Mouse (Mus musculus): Measurements from ENCODE around the gene Spdye4a. TPM values are rescaled to one million over a fixed set of nuclear protein-coding genes. Genes with fewer than 3 reads are reported as not detected.
"Not testable (repeated sequence)": the region's sequence is repeated elsewhere in the genome, so short reads cannot be mapped to it uniquely, and the experiment has no call there.

The Spdye4a gene
- polyA plus RNA-seq, 1 experiment from 2014 or later, result not detected

DNA sequence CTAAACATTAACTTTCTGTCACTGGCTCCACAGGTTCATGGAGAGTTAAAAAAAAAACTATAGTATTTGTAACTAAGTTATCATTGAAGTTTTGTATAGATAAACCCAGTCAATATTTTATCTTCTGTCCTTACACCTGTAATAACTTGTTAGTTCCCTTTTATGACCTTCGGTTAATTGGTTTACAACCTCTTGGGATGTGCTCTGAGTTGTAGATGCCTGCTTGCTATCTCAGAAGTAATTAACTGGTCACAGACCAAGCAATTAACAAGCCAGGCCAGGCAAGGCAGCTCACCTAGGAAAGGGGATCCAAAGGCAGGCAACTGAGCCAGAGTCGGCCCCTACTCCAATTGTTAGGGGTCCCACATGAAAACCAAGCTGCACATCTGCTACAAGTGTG is 12.9 kb downstream of the Spdye4a start:
- peaks cover 1% of the 10 kb centered on the region for H3K9me3 ChIP-seq (replicated peaks)
- no peaks in the 10 kb centered on the region for H3K4me1 ChIP-seq
- H3K4me2 ChIP-seq, result no peak overlapping the region
- no peak overlapping the region for H3K9ac ChIP-seq
- H3K36me3 ChIP-seq (ENCODE audit: poor library complexity, severe bottlenecking), result no peaks in the 10 kb centered on the region
- no peak overlapping the region for H3K4me3 ChIP-seq
- no peaks in the 10 kb centered on the region for H3K27me3 ChIP-seq
- H3K27ac ChIP-seq, result no peak overlapping the region
- no peak for ATAC-seq
- WGBS, result 88% methylated on average over 2 of the region's 2 CpGs

DNA sequence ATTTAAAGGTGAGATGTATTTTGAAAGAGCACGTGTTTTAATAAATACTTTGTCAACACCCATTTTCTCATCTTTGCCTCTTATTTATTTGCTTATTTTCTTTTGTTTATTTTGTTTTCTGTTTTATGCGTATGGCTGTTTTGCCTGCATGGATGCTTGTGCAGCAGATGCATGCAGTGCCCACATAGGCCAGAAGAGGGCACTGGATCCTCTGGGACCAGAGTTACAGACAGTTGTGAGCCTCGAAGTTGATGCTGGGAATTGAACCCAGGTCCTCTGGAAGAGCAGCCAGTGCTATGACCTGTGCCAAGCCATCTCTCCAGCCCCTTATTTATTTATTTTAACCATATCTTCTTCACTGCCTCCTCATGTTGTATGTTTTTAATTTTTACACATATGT is 21.7 kb downstream of the Spdye4a start:
- ATAC-seq, result no peak
- Histone ChIP-seq H3K36me3 (ENCODE audit: poor library complexity, severe bottlenecking) (no peaks in the 10 kb centered on the region), H3K4me2 (no peak overlapping the region), H3K4me3 (no peak overlapping the region), H3K27me3 (no peaks in the 10 kb centered on the region), H3K4me1 (no peaks in the 10 kb centered on the region), H3K9me3 (replicated peaks) (peaks cover 9% of the 10 kb centered on the region), H3K27ac (no peak overlapping the region), H3K9ac (no peak overlapping the region)
- 73% methylated on average over 3 of the region's 3 CpGs for WGBS

GRCm38 (mm10) chr5:143196506-143196905 is 30.2 kb downstream of the Spdye4a start:
- Histone ChIP-seq H3K27ac (no peak overlapping the region), H3K27me3 (no peaks in the 10 kb centered on the region; the same call in 1 of the 2 replicates), H3K4me2 (no peak overlapping the region), H3K9ac (no peak overlapping the region), H3K4me3 (no peak overlapping the region), H3K36me3 (ENCODE audit: poor library complexity, severe bottlenecking) (no peaks in the 10 kb centered on the region), H3K9me3 (replicated peaks) (no peaks in the 10 kb centered on the region), H3K4me1 (no peaks in the 10 kb centered on the region)
- no peak for ATAC-seq
- WGBS, result 87% methylated on average over 4 of the region's 4 CpGs

- Histone ChIP-seq H3K27ac (no peak overlapping the region), H3K9me3 (replicated peaks) (no peaks in the 10 kb centered on the region), H3K36me3 (ENCODE audit: poor library complexity, severe bottlenecking) (no peaks in the 10 kb centered on the region), H3K4me3 (no peak overlapping the region), H3K4me2 (no peak overlapping the region), H3K27me3 (no peaks in the 10 kb centered on the region; the same call in 1 of the 2 replicates), H3K4me1 (no peaks in the 10 kb centered on the region), H3K9ac (no peak overlapping the region)
- 77% methylated on average over 2 of the region's 2 CpGs for WGBS
- ATAC-seq, result no peak
Observed at GRCm38 (mm10) chr5:143195166-143195565, 31.5 kb downstream of the Spdye4a start.

DNA sequence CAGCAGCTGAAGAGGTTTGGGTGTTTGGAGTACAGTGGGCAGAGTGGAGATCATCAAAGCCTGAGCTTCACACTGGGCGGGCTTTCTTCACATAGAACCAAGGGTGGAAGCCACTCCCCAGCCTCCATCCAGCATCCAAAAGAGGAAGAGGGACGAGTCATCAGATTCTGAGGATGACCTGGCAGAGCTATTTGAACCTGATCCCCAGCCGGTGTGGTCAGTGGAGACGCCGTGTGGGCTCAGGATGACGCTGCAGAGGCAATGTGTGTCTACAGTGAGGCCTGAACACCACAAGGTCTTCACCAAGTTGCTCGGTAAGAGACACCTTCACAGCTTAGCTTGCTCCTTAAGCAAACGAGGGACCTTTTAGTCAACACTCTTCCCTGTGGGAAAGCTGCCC is 31.9 kb downstream of the Spdye4a start:
- H3K4me2 ChIP-seq; H3K9ac ChIP-seq; H3K9me3 ChIP-seq (replicated peaks); H3K36me3 ChIP-seq (ENCODE audit: poor library complexity, severe bottlenecking); ATAC-seq; H3K27ac ChIP-seq; H3K4me1 ChIP-seq; H3K4me3 ChIP-seq; H3K27me3 ChIP-seq: not testable (repeated sequence)
- 71% methylated on average over 8 of the region's 8 CpGs for WGBS

DNA sequence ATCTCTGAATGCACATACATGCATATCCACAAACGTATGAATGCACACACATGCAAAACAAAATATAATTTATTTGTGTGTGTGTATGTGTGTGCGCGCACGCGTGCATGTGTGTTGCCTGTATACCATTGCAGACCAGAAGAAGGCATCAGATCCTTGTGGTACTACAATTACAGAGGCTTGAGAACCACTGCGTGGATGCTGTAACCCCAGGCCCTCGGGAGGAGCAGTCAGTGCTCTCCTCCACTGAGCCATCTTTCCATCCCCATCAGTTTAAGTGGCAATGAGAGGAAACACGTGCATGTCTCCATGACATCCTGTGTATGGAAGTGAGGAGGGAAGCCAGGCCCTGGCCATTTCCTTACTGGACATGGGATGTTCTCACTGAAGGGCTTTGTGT is 33.9 kb downstream of the Spdye4a start:
- H3K27me3 ChIP-seq, result no peaks in the 10 kb centered on the region; the same call in 1 of the 2 replicates
- H3K36me3 ChIP-seq (ENCODE audit: poor library complexity, severe bottlenecking), result no peaks in the 10 kb centered on the region
- no peak overlapping the region for H3K4me3 ChIP-seq
- WGBS, result 87% methylated on average over 8 of the region's 8 CpGs
- no peak overlapping the region for H3K9ac ChIP-seq
- no peaks in the 10 kb centered on the region for H3K4me1 ChIP-seq
- no peaks in the 10 kb centered on the region for H3K9me3 ChIP-seq (replicated peaks)
- H3K27ac ChIP-seq, result no peak overlapping the region
- ATAC-seq, result no peak
- H3K4me2 ChIP-seq, result no peak overlapping the region

- H3K4me1 ChIP-seq; H3K4me2 ChIP-seq; ATAC-seq; H3K36me3 ChIP-seq (ENCODE audit: poor library complexity, severe bottlenecking); H3K9ac ChIP-seq; H3K9me3 ChIP-seq (replicated peaks); H3K4me3 ChIP-seq; H3K27me3 ChIP-seq; H3K27ac ChIP-seq: not testable (repeated sequence)
- 82% methylated on average over 1 of the region's 1 CpGs for WGBS
Observed at GRCm38 (mm10) chr5:143188014-143188413, 38.7 kb downstream of the Spdye4a start.

DNA sequence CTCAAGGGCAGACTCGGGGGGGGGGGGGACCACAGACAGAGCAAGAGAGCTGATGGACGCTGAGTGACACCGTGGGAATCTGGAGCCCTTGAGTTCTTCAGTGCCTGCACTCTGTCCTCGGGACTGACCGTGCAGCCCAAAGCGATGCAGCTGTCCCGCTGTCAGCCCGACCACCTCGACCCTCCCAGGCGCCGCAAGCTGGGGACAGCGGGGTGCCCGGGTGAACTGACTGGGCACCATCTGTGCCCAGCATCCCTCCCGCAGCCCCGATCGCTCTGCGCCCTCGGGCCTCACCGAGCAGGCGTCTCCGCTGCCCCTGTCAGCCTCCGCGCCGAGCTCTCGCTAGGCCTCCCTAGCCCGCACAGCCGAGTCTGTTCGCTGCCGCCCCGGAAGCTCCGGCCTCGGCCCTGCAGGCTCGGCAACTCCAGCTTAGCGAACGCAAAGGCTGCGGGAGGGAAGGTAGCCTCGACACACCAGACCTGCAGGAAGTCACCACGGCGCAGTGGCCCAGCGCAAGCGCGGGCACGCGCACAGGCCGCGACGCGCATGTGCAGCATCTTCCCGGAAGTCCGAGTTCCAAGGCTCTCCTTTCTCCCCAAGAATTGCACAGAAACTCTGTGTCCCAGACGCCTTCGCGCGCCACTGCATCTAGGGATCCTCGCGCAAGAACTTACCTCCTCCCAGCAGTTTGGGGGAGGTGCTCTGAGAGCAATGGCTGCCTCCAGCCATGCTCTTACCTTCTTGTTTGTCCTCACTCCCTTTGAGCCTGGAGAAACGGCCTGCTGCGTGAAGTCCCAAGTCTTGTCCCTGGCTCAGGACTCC is 46.2 kb downstream of the Spdye4a start, which contains the start of the genes Rbak and Spdye4b:
Rbak (minus strand) TSS at position 521 of the 822 bp plus-strand sequence.
Spdye4b (plus strand) TSS at position 763 of the 822 bp plus-strand sequence.
- H3K4me3 ChIP-seq, result peak within 1 kb of the TSS; percentile 94
- ATAC-seq, result peak; percentile 98
- H3K9ac ChIP-seq, result peak within 1 kb of the TSS; percentile 96
- peaks cover 31% of the 10 kb centered on the region for H3K36me3 ChIP-seq (ENCODE audit: poor library complexity, severe bottlenecking)
- H3K4me2 ChIP-seq, result peak within 1 kb of the TSS; percentile 89
- H3K4me1 ChIP-seq, result peaks cover 14% of the 10 kb centered on the region
- under 1% methylated on average over 57 of the region's 58 CpGs for WGBS
- H3K9me3 ChIP-seq (replicated peaks), result 0 out of 2 replicates have a peak, but pooled peaks cover 6% of the 10 kb centered on the region
- H3K27me3 ChIP-seq, result peaks cover 3% of the 10 kb centered on the region; the same call in 1 of the 2 replicates
- peak within 1 kb of the TSS; percentile 90 for H3K27ac ChIP-seq

GRCm38 (mm10) chr5:143179179-143179578 is 47.5 kb downstream of the Spdye4a start:
- H3K9ac ChIP-seq, result 0 out of 2 replicates have a peak overlapping the region, but pooled peaks have one; percentile 96
- 0 out of 2 replicates have a peak, but pooled peaks cover 6% of the 10 kb centered on the region for H3K9me3 ChIP-seq (replicated peaks)
- no peak for ATAC-seq
- H3K27ac ChIP-seq, result no peak overlapping the region
- H3K27me3 ChIP-seq, result peaks cover 3% of the 10 kb centered on the region; the same call in 1 of the 2 replicates
- peak overlapping the region; percentile 89 for H3K4me2 ChIP-seq
- 40% methylated on average over 6 of the region's 6 CpGs for WGBS
- peaks cover 44% of the 10 kb centered on the region for H3K36me3 ChIP-seq (ENCODE audit: poor library complexity, severe bottlenecking)
- peaks cover 14% of the 10 kb centered on the region for H3K4me1 ChIP-seq
- H3K4me3 ChIP-seq, result peak overlapping the region; percentile 94

- Histone ChIP-seq H3K9ac (no peak overlapping the region), H3K4me3 (no peak overlapping the region), H3K27ac (no peak overlapping the region), H3K9me3 (replicated peaks) (0 out of 2 replicates have a peak, but pooled peaks cover 6% of the 10 kb centered on the region), H3K36me3 (ENCODE audit: poor library complexity, severe bottlenecking) (peaks cover 59% of the 10 kb centered on the region), H3K4me2 (no peak overlapping the region), H3K4me1 (peaks cover 14% of the 10 kb centered on the region), H3K27me3 (no peaks in the 10 kb centered on the region)
- ATAC-seq, result no peak
- WGBS, result 89% methylated on average over 3 of the region's 3 CpGs
Observed at GRCm38 (mm10) chr5:143177541-143178200, 49.0 kb downstream of the Spdye4a start.

GRCm38 (mm10) chr5:143175970-143176369 is 50.7 kb downstream of the Spdye4a start:
- no peak overlapping the region for H3K4me3 ChIP-seq
- no peak for ATAC-seq
- H3K4me2 ChIP-seq, result no peak overlapping the region
- H3K27me3 ChIP-seq, result no peaks in the 10 kb centered on the region
- 97% methylated on average over 4 of the region's 4 CpGs for WGBS
- no peak overlapping the region for H3K27ac ChIP-seq
- H3K36me3 ChIP-seq (ENCODE audit: poor library complexity, severe bottlenecking), result peaks cover 76% of the 10 kb centered on the region
- peaks cover 14% of the 10 kb centered on the region for H3K4me1 ChIP-seq
- no peak overlapping the region for H3K9ac ChIP-seq
- 0 out of 2 replicates have a peak, but pooled peaks cover 6% of the 10 kb centered on the region for H3K9me3 ChIP-seq (replicated peaks)

Measured in forebrain, embryonic 13.5 days (tissue).